ENCODE assay signal across 31 mouse cellular contexts in the genomic region with DNA sequence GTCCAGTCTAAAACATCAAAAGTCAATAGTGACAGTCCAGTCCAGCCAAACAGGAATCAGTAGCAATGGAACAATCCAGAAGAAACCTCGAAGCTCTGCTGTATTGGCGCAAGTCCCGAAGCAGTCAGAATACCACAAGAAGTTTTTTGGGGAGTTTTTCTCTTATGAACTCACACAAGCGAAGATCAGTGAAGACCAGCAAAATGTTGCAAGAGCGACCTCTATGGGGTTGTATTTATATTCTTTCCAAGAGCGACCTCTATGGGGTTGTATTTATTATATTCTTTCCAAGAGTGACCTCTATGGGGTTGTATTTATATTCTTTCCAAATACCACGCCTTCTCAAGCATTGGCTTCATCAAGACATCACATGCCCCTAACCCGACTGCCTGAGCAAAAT. TPM values are rescaled to one million over a fixed set of nuclear protein-coding genes. Genes with fewer than 3 reads are reported as not detected.
DNase-seq lines count a peak whose midpoint lies in the region; ATAC-seq and TF ChIP-seq lines count a peak whose summit lies in the region.
"Had no signal": no experiment of that assay in that cellular context is flagged by ENCODE, and none has a peak within 500 bp of the region (broad histone marks: within the 10 kb centered on the region; RNA-seq: fewer than 3 reads in every experiment).

No protein-coding gene starts in this region.

- peak; percentile 31 for DNase-seq in 3T3-L1 (ENCODE audit: low read depth, low spot score)
- DNase-seq in left cerebral cortex, adult 11 months (ENCODE audit: low spot score), result no peak
- no peak for DNase-seq in cerebellum, postnatal 4 days (ENCODE audit: low spot score in 2 of 2)
- no peak for DNase-seq in gastrocnemius, adult 18-20 months (ENCODE audit: low spot score)
- DNase-seq: adrenal gland, postnatal 14 days; B cell, adult 2 months; cerebellum, adult 2 months; cerebellum, postnatal 25 days; gastrocnemius, postnatal 14 days; heart, adult 18-20 months; kidney, adult 8-10 months; kidney, postnatal 4 days; lung, postnatal 10 days; retina, postnatal 1 day; right cerebral cortex, postnatal 25 days; thymus, adult 18-20 months; thymus, postnatal 36 days had no signal

- 82% methylated on average over 8 of the region's 8 CpGs for WGBS in intestine, postnatal 0 days
- WGBS in intestine, embryonic 15.5 days, result 83% methylated on average over 8 of the region's 8 CpGs

- ATAC-seq in intestine, postnatal 0 days, result no peak
- no peak for ATAC-seq in intestine, embryonic 15.5 days
- peak; percentile 58 for ATAC-seq in CD4-positive, CD25-positive, alpha-beta regulatory T cell, adult 4 months
- ATAC-seq in common myeloid progenitor, adult 5-6 weeks (replicated peaks; ENCODE audit: low read depth, poor library complexity, severe bottlenecking), result peak; percentile 26; the same call in 1 of the 2 replicates
- ATAC-seq: forebrain, embryonic 14.5 days; inflammation-experienced regulatory T-cells, adult 6 months had no signal

- no peaks in the 10 kb centered on the region for H3K4me1 ChIP-seq in intestine, postnatal 0 days (replicated peaks; ENCODE audit: control insufficient read depth, insufficient read depth, low read length)
- peaks cover 6% of the 10 kb centered on the region; the same call in 1 of the 2 replicates for H3K4me1 ChIP-seq in intestine, embryonic 15.5 days (replicated peaks)
- H3K4me1 ChIP-seq: hindbrain, embryonic 12.5 days; midbrain, embryonic 12.5 days; neural tube, embryonic 13.5 days; stomach, embryonic 15.5 days had no signal

- no peak overlapping the region for H3K9ac ChIP-seq in intestine, postnatal 0 days (ENCODE audit: low read depth, low read length)
- no peak overlapping the region for H3K9ac ChIP-seq in intestine, embryonic 15.5 days
- H3K9ac ChIP-seq: hindbrain, embryonic 12.5 days; midbrain, embryonic 12.5 days; neural tube, embryonic 13.5 days; stomach, embryonic 15.5 days had no signal

- TF ChIP-seq CTCF in intestine, postnatal 0 days (IDR thresholded peaks at IDR 0.05; ENCODE audit: low read depth), result peak; percentile 48

- no peak overlapping the region for H3K27ac ChIP-seq in intestine, postnatal 0 days (ENCODE audit: low read depth, low read length)
- H3K27ac ChIP-seq in intestine, embryonic 15.5 days, result no peak overlapping the region
- H3K27ac ChIP-seq: hindbrain, embryonic 12.5 days; left cerebral cortex, adult 2 months; midbrain, embryonic 12.5 days; neural tube, embryonic 13.5 days; stomach, embryonic 15.5 days had no signal

- H3K36me3 ChIP-seq in intestine, postnatal 0 days (ENCODE audit: control insufficient read depth, insufficient read depth), result peaks cover 53% of the 10 kb centered on the region
- peaks cover 51% of the 10 kb centered on the region for H3K36me3 ChIP-seq in intestine, embryonic 15.5 days

- no peaks in the 10 kb centered on the region for H3K27me3 ChIP-seq in intestine, postnatal 0 days (replicated peaks; ENCODE audit: control insufficient read depth, insufficient read depth, low read length)
- H3K27me3 ChIP-seq in intestine, embryonic 15.5 days (replicated peaks), result no peaks in the 10 kb centered on the region
- H3K27me3 ChIP-seq: hindbrain, embryonic 12.5 days; midbrain, embryonic 12.5 days; neural tube, embryonic 13.5 days; stomach, embryonic 15.5 days had no signal

- no peaks in the 10 kb centered on the region for H3K9me3 ChIP-seq in intestine, postnatal 0 days (ENCODE audit: control insufficient read depth)
- no peaks in the 10 kb centered on the region for H3K9me3 ChIP-seq in intestine, embryonic 15.5 days
- H3K9me3 ChIP-seq: hindbrain, embryonic 12.5 days; midbrain, embryonic 12.5 days; neural tube, embryonic 13.5 days; stomach, embryonic 15.5 days had no signal

- no peak overlapping the region for H3K4me2 ChIP-seq in intestine, postnatal 0 days (replicated peaks; ENCODE audit: low read depth)
- no peak overlapping the region for H3K4me2 ChIP-seq in intestine, embryonic 15.5 days (replicated peaks)
- H3K4me2 ChIP-seq: hindbrain, embryonic 12.5 days; midbrain, embryonic 12.5 days; neural tube, embryonic 13.5 days; stomach, embryonic 15.5 days had no signal

- H3K4me3 ChIP-seq in intestine, postnatal 0 days (ENCODE audit: low read depth, low read length), result no peak overlapping the region
- no peak overlapping the region for H3K4me3 ChIP-seq in intestine, embryonic 15.5 days (replicated peaks)
- H3K4me3 ChIP-seq: hindbrain, embryonic 12.5 days; left cerebral cortex, adult 2 months; midbrain, embryonic 12.5 days; neural tube, embryonic 13.5 days; stomach, embryonic 15.5 days had no signal

RNA-seq across cellular contexts. Expression of a gene that starts 9.6 kb away (rescaled TPM):
- polyA plus RNA-seq in intestine, postnatal 0 days (2015; fragmentation: Nextera tagmentation; extraction: Ambion mirVana), result 0.78 and 0.93 TPM in 2 replicates
- polyA plus RNA-seq in intestine, embryonic 15.5 days (2015; fragmentation: Nextera tagmentation; extraction: Ambion mirVana), result 3.1 and 3.3 TPM in 2 replicates
- polyA plus RNA-seq in CD4-positive, CD25-positive, alpha-beta regulatory T cell, adult 4 months (2017; shearing (Covaris generic)), result 1 to 10 TPM in 1 of 2 experiments, not detected in 1; 1.1 TPM
- not detected in 2 replicates for total RNA-seq in common myeloid progenitor, adult 5-6 weeks (2017)
- not detected for total RNA-seq in gastrocnemius, adult 18-20 months (2021)
- total RNA-seq: adrenal gland, postnatal 14 days; gastrocnemius, postnatal 14 days; heart, adult 18-20 months; heart, postnatal 25 days; left cerebral cortex, adult 2 months; left cerebral cortex, postnatal 36 days; megakaryocyte, adult 5-6 weeks had no signal
- polyA plus RNA-seq: cerebellum, adult 2 months; midbrain, embryonic 12.5 days; neural tube, embryonic 13.5 days had no signal

RNA-seq across cellular contexts. Expression of a gene that starts 15.8 kb away (rescaled TPM):
- 130 and 136 TPM in 2 replicates for polyA plus RNA-seq in intestine, postnatal 0 days (2015; fragmentation: Nextera tagmentation; extraction: Ambion mirVana)
- polyA plus RNA-seq in intestine, embryonic 15.5 days (2015; fragmentation: Nextera tagmentation; extraction: Ambion mirVana), result 225 and 244 TPM in 2 replicates
- 100 to 1,000 TPM; 205 to 288 TPM for polyA plus RNA-seq in CD4-positive, CD25-positive, alpha-beta regulatory T cell, adult 4 months (2017; shearing (Covaris generic))
- total RNA-seq in common myeloid progenitor, adult 5-6 weeks (2017), result 84.2 and 100 TPM in 2 replicates
- 10 to 100 TPM; 74.4 to 77.1 TPM for total RNA-seq in gastrocnemius, adult 18-20 months (2021)

RNA-seq across cellular contexts. Expression of a gene that starts 16.0 kb away (rescaled TPM):
- 103 and 107 TPM in 2 replicates for polyA plus RNA-seq in intestine, postnatal 0 days (2015; fragmentation: Nextera tagmentation; extraction: Ambion mirVana)
- 120 and 127 TPM in 2 replicates for polyA plus RNA-seq in intestine, embryonic 15.5 days (2015; fragmentation: Nextera tagmentation; extraction: Ambion mirVana)
- 10 to 100 TPM; 78.8 to 83.8 TPM for polyA plus RNA-seq in CD4-positive, CD25-positive, alpha-beta regulatory T cell, adult 4 months (2017; shearing (Covaris generic))
- total RNA-seq in common myeloid progenitor, adult 5-6 weeks (2017), result 11.6 and 17.2 TPM in 2 replicates
- 10 to 100 TPM; 54.0 to 63.3 TPM for total RNA-seq in gastrocnemius, adult 18-20 months (2021)

RNA-seq across cellular contexts. Expression of a gene that starts 32.9 kb away (rescaled TPM):
- polyA plus RNA-seq in intestine, postnatal 0 days (2015; fragmentation: Nextera tagmentation; extraction: Ambion mirVana), result 528 and 529 TPM in 2 replicates
- 518 and 584 TPM in 2 replicates for polyA plus RNA-seq in intestine, embryonic 15.5 days (2015; fragmentation: Nextera tagmentation; extraction: Ambion mirVana)
- 100 to 1,000 TPM; 614 to 635 TPM for polyA plus RNA-seq in CD4-positive, CD25-positive, alpha-beta regulatory T cell, adult 4 months (2017; shearing (Covaris generic))
- 298 and 302 TPM in 2 replicates for total RNA-seq in common myeloid progenitor, adult 5-6 weeks (2017)
- total RNA-seq in gastrocnemius, adult 18-20 months (2021), result 10 to 100 TPM; 71.0 to 82.9 TPM

RNA-seq across cellular contexts. Expression of a gene that starts 36.7 kb away (rescaled TPM):
- 47.4 and 49.1 TPM in 2 replicates for polyA plus RNA-seq in intestine, postnatal 0 days (2015; fragmentation: Nextera tagmentation; extraction: Ambion mirVana)
- 54.9 and 64.3 TPM in 2 replicates for polyA plus RNA-seq in intestine, embryonic 15.5 days (2015; fragmentation: Nextera tagmentation; extraction: Ambion mirVana)
- polyA plus RNA-seq in CD4-positive, CD25-positive, alpha-beta regulatory T cell, adult 4 months (2017; shearing (Covaris generic)), result 10 to 100 TPM; 16.7 to 27.5 TPM
- total RNA-seq in common myeloid progenitor, adult 5-6 weeks (2017), result 16.1 and 19.7 TPM in 2 replicates
- total RNA-seq in gastrocnemius, adult 18-20 months (2021), result 10 to 100 TPM; 29.0 to 42.2 TPM

Comparison
In these comparisons a context has a peak if more than half of its experiments do, and no peak if none do; other contexts are left out.
1. ATAC-seq: peak in CD4-positive, CD25-positive, alpha-beta regulatory T cell, adult 4 months (single experiment) and common myeloid progenitor, adult 5-6 weeks (single experiment); none in intestine, postnatal 0 days (single experiment) and intestine, embryonic 15.5 days (single experiment).